Mouse (Mus musculus) layer of hippocampus, adult 18-20 months (tissue): ENCODE results near the gene Fam234a. TPM values are rescaled to one million over a fixed set of nuclear protein-coding genes. Genes with fewer than 3 reads are reported as not detected.
"Not testable (repeated sequence)": the region's sequence is repeated elsewhere in the genome, so short reads cannot be mapped to it uniquely, and the experiment has no call there.

Experiments
- DNase-seq, 2 experiments: peaks; one replicate each; pipeline ENCODE4 v3.0.0; 2022; ENCODE audit warnings: low spot score in 2 of 2
- long read RNA-seq: library from polyadenylated mRNA; stranded (forward); transcript quantifications from one replicate; pipeline ENCODE4 v2.0.0, GENCODE M21; 2021
- total RNA-seq, 2 experiments: library from RNA; stranded (reverse); gene quantifications; 2 replicates each; pipeline ENCODE4 v1.2.3; 2021

The Fam234a gene
- 10 to 100 TPM; 19.6 to 21.4 TPM for total RNA-seq
- long read RNA-seq, transcript Fam234a-202 (12 exons, 2,629 nt): major isoform, 6 of 22 reads
- long read RNA-seq, transcript Fam234a-201 (13 exons, 3,714 nt): major isoform, 6 of 22 reads
- long read RNA-seq, partial matches to known transcripts: 2 of 22 reads
- long read RNA-seq, other reads (novel, unspliced or antisense): 3 of 22 reads

DNA sequence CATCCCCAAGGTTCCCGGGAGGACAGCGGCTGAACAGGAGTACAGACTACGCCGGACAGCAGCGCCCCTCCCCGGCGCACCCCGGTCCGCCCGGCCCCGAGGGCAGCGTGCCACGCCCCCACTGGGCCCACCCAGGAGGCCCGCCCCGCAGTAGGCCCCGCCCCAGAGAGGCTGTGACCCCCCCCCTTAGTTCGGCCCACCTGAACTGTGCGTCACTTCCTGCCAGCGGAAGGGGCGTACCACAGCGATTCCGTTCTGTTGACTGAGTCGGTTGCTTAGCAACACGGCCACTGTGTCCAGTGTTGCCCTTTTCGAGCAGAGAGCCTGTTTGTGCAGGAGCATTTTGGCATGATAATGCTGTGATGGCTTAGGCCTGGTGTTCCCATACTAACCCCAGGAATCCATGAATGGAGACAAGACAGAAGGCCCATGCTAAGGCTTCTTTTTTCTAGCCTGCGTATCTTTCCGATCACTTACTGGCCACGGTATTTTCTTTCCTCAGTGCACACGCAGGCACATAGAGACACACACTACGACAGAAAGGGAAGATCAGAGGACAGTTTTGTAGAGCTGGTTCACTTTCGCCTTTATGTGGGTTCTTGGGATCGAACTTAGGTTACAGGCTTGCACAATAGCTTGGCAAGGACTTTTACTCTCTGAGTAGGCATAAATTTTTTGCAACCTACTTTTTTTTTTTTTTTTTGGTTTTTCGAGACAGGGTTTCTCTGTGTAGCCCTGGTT is at the start of gene Fam234a:
Gene Fam234a (minus strand): TSS at position 142 of the 741 bp plus-strand sequence.
- DNase-seq: peak; percentile 86 to 95

DNA sequence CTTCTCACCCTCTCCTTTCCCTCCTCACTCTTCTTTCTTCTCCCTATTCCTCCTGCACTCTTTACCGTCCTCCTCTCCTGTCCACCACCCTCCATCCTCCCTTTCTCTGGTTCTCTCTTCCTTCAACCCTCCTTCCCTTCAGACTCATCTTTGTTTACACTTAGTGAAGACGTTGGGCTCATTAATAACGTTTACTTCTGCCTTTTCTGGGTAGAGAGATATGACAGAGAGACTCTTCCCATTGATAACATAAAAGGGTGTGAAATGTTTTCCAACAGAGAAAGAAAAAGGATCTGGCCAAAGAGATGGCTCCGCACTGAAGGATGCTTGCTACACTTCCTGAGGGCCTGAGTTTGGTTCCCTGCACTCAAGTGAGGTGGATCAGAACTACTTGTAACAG is 45.4 kb upstream of the Fam234a start:
- DNase-seq: no peak

DNA sequence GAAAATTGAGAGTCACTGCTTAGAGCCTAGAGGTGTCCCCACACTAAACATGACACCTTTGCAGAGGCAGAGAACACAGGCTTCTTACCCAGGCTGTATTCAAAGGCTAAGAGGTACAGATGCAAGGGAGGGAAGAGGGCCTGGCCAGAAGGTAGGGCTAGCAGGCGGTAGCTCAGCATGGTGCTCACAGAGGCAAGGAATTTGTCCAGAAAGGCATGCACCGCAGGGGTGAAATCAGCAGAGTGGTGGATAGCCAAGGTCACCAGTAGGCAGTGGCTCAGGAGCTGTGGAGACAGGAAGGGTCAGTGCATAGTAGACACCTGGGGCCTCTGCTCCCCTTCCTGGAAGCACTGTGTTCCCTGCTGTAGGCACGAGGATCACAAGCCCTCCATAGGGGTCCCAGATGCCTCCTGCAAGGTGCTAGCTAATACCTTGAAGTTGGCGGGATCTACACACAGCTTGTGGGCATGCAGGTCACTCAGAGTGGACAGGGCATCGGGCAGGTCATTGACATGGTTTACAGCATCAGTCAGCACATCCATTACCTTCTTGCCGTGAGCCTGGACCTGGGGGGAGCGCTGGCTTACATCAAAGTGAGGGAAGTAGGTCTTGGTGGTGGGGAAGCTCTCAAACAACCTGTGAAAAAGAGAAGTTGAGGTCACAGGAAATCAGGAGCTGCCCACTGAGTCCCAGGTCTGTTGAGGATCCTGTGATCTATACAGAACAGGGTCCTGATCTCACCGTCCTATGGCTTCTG is 42.3 kb upstream of the Fam234a start:
- no peak for DNase-seq

DNA sequence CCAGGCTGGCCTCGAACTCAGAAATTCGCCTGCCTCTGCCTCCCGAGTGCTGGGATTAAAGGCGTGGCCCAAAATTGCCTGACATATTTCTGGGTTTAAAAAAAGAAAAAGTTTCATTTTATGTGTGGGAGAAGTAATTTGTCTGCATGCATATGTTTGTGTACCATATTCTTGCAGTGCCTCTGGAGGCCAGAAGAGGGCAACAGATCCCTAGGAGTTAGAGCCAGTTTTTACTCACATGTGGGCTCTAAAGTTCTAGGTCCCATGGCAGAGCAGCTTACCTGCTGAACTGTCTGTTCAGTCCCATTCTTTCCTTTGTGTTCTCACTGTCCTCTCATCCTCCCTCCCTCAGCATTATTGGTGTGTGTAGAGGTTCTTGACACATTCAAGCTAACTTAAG is 32.7 kb upstream of the Fam234a start:
- DNase-seq: peak in 1 of 2 experiments; percentile 49

DNA sequence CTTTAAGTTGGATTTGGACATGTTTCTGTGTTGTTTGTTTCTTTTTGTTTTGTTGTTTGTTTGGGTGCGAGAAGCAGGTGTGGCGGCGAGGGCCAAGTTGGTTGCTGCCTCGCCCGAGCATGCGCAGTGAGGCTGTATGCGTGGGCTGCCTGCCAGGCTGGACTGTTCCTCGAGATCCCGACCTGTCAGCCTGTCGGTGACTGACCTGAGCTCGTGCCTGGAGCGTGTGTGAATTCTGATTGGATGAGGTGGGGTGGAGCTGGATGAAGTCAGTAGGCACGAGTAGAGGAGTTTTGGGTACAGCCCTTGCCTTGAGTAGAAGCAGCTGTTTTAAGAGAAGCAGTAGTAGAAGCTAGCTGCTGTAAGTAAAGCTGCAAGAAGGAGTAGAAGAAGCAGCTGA is 31.9 kb upstream of the Fam234a start:
- no peak for DNase-seq

DNA sequence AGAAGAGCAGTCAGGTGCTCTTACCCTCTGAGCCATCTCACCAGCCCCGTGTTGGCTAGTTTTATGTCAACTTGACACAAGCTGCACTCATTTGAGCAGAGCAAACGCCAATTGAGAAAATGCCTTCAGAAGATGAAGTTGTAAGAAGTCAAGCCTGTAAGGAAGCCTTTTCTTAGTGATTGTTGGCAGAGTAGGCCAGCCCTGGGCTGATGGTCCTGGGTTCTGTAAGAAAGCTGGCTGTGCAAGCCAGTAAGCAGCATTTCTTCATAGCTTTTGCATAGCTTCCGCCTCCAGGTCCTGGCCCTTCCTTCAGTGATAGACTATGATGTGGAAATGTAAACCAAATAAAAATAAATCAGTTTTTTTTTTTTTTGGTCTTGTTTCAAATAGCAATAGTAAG is 28.5 kb upstream of the Fam234a start:
- DNase-seq: no peak

DNA sequence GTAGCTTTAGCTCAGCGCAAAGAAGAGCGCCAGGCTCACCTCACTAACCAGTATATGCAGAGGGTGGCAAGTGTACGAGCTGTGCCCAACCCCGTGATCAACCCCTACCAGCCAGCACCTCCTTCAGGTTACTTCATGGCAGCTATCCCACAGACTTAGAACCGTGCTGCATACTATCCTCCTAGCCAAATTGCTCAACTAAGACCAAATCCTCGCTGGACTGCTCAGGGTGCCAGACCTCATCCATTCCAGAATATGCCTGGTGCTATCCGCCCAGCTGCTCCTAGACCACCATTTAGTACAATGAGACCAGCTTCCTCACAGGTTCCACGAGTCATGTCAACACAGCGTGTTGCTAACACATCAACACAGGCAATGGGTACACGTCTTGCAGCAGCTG is 25.5 kb upstream of the Fam234a start:
- DNase-seq: not testable (repeated sequence)

DNA sequence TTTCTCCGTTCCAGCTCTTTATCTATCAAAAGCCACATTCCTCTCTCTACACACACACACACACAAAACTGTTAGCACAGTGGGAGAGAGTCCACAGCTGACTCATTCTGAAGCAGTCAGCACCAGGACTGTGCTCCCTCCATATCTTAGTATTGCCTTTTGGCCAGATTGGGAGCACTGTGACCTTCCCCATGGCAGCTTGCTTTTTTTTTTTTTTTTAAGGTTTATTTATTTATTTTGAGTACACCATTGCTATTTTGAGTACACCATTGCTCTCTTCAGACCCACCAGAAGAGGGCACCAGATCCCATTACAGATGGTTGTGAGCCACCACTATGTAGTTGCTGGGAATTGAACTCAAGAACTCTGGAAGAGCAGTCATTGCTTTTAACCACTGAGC is 24.8 kb upstream of the Fam234a start:
- no peak for DNase-seq

DNA sequence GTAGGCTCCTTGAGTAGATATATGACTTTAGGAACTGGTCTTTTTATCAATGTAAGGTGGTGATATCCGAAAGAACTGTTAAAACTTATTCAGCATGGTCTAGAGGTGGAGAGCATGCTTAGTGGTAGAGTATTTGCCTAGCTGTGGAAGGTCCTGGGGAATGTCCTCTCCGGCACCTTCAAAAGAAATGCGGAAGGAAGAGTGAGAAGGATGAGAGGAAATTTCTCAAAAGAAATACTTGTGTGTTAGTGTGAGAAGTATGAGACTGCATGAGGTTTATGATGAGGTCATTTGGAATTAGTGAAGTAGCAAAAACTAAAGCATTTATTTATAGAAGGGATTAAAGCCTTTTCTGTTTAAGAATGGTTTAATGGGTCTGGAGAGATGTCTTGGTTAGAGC is 18.3 kb upstream of the Fam234a start:
- DNase-seq: no peak

DNA sequence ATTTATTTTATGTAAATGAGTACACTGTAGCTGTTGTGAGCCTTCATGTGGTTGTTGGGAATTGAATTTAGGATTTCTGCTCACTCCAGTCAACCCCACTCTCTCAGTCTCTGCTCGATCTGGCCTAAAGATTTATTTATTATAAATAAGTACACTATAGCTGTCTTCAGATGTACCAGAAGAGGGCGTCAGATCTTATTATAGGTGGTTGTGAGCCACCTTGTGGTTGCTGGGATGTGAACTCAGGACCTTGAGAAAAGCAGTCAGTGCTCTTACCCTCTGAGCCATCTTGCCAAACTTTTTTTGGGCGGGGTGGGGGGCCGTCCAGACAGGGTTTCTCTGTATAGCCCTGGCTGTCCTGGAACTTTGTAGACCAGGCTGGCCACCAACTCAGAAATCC is 17.8 kb upstream of the Fam234a start:
- DNase-seq: no peak

DNA sequence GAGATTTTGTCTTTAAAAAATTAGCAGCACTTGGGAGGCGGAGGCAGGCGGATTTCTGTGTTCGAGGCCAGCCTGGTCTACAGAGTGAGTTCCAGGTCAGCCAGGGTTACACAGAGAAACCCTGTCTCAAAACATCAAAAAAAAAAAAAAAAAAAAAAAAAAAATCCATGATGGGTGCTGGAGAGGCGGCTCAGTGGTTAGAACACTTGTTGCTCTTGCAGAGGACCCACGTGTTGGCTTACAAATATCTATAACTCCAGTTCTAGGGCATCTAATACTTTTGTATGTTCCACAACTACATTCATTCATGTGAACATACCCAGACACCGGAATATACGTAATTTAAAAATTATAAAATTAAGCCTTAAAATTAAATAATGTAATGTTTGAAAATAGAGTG is 11.3 kb upstream of the Fam234a start:
- no peak for DNase-seq

DNA sequence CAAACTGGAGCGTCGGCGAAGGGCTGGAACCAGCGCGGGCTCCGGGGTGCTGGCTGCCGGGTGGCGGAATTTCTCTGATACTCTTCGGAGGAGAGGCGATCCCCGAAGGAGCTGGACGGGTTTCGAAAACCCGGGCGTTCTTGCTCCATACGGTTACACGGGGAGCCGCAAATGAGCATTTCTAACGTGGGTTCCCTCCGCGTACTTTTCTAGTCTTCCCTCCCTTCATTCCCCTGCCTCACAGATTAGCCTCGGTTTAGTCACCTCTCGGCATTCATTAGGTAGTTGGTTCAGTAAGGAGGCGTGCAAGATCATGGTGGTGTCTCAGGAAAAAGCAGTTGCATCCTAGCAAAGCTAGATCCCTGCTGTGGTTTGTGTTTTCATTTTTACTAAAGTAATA is 9.4 kb upstream of the Fam234a start:
- DNase-seq: no peak

DNA sequence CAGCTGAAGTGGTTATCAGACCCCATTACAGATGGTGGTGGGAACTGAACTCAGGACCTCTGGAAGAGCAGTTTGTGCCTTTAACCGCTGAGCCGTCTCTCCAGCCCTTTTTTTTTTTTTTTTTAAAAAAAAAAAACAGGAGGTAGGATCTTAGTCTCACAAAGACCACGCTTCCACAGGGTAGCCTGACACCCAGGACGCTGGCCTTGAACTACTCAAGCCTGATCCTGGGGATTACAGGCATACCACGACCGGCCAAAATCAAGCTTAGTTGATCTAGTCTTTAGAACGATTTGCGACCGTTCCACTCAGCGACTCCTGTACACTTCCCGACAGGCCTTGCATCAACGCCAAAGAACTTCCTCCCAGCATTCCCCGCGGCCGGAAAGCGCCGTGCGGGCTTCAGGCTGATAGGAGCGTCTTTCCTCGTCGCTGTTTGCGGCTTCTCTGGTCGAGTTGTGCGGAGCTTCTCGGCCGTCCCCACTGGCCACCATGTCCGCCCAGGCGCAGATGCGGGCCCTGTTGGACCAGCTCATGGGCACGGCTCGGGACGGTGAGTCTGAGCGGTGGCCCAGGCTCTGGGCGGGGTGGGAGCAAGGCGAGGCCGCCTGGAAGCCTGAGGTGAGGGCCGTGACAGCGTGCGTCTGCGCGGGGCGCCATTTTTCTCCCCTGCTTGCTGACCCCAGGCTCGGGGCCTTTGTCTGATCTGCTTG is 8.7 kb upstream of the Fam234a start, which contains the start of gene Luc7l:
Gene Luc7l (plus strand): TSS at position 358 of the 713 bp plus-strand sequence.
- DNase-seq: peak; percentile 97 to 98

DNA sequence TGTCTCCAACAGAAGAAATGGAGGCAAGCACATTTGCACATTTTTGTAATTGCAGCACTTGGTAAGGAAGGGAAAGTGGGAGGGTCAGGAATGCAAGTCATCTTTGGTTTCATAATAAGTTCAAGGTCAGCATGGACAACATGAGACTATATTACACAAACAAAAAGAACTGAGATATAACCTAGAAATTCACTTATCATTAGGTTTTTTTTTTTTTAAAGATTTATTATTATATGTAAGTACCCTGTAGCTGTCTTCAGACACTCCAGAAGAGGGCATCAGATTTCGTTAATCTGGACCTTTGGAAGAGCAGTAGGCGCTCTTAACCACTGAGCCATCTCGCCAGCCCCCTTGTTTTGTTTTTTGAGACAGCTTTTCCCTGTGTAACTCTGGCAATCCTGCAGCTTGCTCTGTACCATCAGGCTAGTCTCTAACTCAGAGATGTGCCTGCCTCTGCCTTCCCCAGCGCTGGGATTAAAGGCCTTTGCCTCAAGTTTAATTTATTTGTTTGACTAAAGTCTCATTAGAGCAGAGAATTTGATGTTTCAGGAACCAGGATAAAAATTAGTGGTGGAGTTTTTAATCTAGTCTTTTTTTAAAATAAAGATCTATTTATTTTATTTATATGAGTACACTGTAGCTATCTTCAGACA is 8.0 kb upstream of the Fam234a start:
- DNase-seq: no peak

DNA sequence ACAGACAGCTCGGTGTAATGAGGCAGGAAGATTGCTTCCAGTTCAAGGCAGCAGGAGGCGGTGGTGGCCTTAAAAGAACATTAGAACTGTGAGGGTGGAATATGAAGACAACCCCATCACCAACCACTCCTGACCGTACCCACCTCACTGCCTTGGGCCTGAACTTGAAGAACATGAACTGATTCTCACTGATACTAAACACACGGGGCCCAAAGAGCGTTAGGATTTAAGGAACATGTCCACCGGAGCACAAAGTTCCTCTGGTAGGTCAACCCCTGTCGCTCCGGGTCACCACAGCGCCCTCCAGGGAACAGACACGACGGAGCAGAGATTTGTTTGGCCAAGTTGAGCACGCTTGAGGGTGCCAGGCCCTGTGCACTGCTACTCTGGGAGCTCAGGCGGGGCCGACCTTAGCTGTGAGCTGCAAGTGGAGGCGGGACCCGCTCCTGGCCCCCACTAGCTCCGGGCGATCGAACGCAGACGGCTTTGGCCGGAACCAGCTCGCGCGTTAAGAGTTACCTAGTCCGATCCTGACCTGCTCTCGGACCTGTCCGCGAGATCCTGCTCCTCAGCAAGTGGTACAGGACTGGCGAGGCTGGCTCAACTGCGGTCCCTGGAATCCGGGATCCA is 456 bp downstream of the Fam234a start:
- DNase-seq: peak in 1 of 2 experiments; percentile 73

DNA sequence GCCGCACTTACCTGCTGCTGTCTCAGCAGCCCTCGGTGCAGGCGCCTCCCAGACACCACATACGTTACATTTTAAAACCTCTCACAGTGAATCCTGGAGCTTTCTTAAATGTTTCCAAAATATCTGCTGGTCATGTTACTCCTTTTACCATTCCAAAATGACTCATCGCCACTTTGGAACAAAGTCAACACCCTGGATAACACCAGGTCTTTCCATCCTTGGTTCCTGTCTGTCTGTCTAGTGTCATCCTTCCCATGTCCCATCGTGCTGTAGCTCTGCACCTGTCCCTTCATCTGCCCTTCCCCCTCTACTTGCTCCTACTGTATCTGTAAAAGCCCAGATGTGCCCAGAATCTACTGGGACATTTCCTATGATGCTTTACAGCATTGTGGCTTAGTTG is 3.1 kb downstream of the Fam234a start:
- DNase-seq: no peak

DNA sequence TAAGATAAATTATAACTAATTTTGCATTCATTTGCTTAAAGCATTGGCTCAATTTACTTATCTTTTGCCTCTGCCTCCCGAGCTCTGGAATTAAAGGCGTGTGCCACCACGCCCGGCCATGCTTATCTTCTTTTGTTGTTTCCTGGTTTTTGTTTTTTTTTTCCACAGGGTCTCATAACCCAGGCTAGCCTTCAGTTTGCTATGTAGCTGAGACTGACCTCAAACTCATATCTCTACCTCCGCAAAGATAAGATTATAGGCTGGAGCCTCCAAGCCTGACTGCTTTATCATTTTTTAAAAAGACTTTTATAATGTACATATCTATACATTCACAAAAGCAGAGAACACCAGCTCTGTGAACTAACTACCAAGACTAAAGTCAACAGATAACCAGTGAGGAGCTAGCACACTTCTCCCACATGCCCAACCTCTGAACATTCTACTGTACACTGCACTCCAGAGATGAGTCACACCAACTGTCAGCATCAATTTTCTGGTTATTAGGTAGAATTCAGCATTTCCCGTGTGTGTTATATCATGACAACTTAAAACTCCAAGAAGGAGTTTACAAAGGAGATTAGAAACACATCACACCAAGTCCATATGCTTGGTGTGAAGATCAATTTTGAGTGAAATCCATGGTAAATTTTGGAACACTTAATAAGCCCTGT is 3.8 kb downstream of the Fam234a start:
- DNase-seq: no peak

DNA sequence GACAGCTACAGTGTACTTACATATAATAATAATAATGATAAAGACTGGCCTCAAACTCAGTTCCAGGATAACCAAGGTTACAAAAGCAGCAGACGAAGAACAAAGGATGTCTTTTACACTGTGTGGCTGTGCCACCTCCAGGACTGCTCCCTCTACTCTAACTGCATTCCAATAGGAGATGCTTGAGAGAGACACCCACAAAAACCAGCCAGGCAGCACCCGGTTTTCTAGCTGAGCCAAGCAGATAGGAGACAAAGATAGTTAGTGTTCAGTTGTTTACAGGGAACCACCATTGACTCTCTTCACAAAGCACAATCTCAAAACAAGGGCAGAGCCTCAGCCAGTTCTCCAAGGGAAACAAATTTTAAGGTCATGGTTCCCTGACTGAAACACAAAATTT is 4.5 kb downstream of the Fam234a start:
- peak in 1 of 2 experiments; percentile 25 for DNase-seq

DNA sequence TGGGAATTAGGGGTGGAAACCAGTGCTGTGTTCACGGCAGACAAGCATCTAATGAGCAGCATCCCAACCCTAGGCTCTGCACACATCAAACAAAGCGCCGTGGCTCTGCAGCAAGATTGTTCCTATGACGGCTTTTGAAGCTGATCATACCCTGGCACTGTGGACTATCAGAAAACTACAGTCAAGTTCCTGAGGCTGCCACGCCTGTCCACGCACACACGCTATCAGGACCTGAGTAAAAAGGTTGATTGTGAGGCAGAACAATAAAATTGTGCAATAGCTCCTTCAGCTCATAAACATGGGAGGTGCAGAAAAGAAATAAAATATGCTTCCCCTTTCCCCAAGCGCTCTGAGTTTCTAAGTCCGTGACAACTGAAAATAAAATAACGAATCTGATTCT is 6.4 kb downstream of the Fam234a start:
- no peak for DNase-seq
